Mouse (Mus musculus): Measurements from ENCODE around the gene Sort1.
A peak's percentile ranks its signal among the peaks of the same experiment; 100 is the strongest.

DNA sequence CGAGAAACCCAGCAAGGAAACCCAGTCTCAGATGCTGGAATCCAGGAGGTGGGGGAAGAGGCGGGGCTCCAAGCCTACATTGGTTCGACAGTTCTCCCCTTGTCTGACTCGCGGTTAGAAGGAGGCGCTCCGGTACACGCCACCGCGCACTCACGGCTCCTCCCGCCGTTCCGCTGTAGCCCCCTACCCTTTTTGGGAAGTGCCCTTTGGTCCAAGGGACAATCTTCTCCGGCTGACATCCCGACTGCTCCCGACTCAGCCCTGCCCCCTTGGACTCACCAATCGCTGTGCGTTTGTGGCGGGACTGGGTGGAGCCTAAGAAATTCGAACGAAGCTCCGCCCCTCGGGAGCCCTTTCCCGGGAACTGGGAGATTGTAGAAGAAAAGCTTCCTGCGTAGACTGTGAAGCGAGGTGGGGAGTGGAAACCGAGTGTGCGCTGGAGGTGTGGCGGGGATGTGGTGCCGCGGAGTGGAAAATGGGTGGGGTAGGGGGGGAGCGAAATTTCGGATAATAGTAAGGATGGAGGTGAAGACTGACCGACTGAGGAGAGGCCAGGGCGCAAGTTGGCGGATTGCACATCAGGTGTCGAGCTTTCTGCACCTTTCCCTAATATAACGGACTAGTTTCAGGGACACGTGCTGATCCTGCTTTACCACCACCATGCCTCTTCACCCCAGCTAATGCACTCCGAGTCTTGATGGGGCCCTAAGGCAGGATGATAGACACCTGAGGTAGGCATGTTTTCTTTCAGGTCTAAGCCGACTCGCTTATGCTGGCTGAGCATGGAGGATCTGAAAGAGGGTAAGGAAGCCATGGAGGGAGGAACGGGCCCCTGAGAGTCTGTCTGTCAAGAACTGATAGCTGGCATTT, 99.8 kb downstream of the Sort1 start, which contains the start of gene Psrc1:
- TF ChIP-seq CTCF (IDR thresholded peaks at IDR 0.05; ENCODE audit: low read depth, low read length) (no peak), POLR2A (IDR thresholded peaks at IDR 0.05; ENCODE audit: insufficient read depth, low read length) (peak; percentile 30)
